Mouse (Mus musculus) monocyte, adult 2 months (primary cell): ENCODE measurements around the gene Spata19.

Experiments
- DNase-seq, 2 experiments: peaks; one replicate each; pipeline ENCODE4 v3.0.0; 2022; ENCODE audit warnings: low spot score in 2 of 2, low read depth in 1 of 2

Gene Spata19

GRCm38 (mm10) chr9:27396500-27396899, at the start of gene Spata19:
TSS of gene Spata19 (plus strand) at chr9:27396800.
- no peak for DNase-seq

- no peak for DNase-seq
Observed at GRCm38 (mm10) chr9:27353082-27353481, 43.5 kb upstream of the Spata19 start.

- DNase-seq: no peak
Observed at GRCm38 (mm10) chr9:27357893-27358292, 38.7 kb upstream of the Spata19 start.

- DNase-seq: no peak
Observed at GRCm38 (mm10) chr9:27367231-27367630, 29.4 kb upstream of the Spata19 start.

GRCm38 (mm10) chr9:27369108-27369507, 27.5 kb upstream of the Spata19 start:
- no peak for DNase-seq

- DNase-seq: no peak
Observed at GRCm38 (mm10) chr9:27375746-27376145, 20.9 kb upstream of the Spata19 start.

- DNase-seq: no peak
Observed at GRCm38 (mm10) chr9:27386951-27387350, 9.6 kb upstream of the Spata19 start.

- no peak for DNase-seq
Observed at GRCm38 (mm10) chr9:27401169-27401568, 4.6 kb downstream of the Spata19 start.

GRCm38 (mm10) chr9:27409733-27410132, 13.1 kb downstream of the Spata19 start:
- DNase-seq: no peak

- no peak for DNase-seq
Observed at GRCm38 (mm10) chr9:27414058-27414460, 17.5 kb downstream of the Spata19 start.

- DNase-seq: no peak
Observed at GRCm38 (mm10) chr9:27424511-27424910, 27.9 kb downstream of the Spata19 start.

GRCm38 (mm10) chr9:27428552-27428951, 32.0 kb downstream of the Spata19 start:
- no peak for DNase-seq

- DNase-seq: no peak
Observed at GRCm38 (mm10) chr9:27433301-27433700, 36.7 kb downstream of the Spata19 start.

GRCm38 (mm10) chr9:27435936-27436335, 39.3 kb downstream of the Spata19 start:
- DNase-seq: no peak

GRCm38 (mm10) chr9:27437391-27438061, 40.9 kb downstream of the Spata19 start:
- DNase-seq: no peak

- no peak for DNase-seq
Observed at GRCm38 (mm10) chr9:27449780-27450422, 53.3 kb downstream of the Spata19 start.
